Mouse (Mus musculus): ENCODE data around the gene Ncstn. TPM values are rescaled to one million over a fixed set of nuclear protein-coding genes. Genes with fewer than 3 reads are reported as not detected.

Gene Ncstn
- total and polyA plus RNA-seq, 3 experiments = 15.0 to 56.1 (median 24.5) TPM

DNA sequence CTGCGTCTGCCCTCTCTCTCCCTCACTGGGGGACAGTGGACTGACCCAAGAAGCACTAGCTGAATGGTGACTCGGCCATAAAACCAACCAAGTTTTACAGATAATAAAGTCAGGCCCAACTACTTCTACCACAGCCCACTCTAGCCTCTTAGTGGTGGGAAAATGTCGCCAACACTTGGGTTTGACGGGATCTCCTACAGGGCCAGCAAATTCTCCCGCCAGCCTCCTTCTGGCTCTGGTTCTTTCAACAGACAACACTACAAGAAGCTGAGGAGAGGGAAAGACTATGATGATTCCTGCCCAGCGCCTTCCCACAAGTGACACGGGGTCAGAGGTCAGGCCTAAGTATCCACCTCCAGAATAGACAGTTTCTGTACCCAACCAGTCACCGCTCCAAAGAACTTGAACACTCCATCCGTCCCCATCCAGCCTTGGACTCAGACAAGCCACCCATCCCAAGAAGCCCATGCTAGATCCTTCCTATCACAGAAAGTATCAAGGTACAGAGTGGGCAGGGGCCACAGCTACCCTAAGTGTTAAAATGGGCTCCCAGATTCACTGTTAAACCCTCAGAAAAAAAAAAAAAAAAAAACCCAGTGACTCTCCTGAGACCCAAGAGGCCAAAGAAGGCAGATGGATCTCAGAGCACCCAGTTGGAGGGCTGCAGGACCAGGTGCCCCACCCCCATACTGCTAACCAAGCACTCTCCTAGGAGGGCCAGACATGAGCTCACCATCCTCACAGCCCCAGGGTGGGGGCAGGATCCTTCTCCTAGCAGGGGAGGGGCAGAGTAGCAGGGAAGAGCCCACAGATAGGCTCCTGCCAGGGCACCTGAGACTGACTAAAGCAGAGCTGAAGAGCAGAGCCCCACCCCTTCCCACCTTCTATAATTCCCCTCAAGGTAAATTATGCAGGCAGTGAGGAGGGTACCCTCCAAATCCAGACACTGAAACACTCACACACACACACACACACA, 64.0 kb downstream of the Ncstn start:
- peak; percentile 43 for DNase-seq (ENCODE audit: extremely low read depth)
- H3K9me3 ChIP-seq (replicated peaks; ENCODE audit: low read length) = no peaks in the 10 kb centered on the region
- no peak overlapping the region for H3K9ac ChIP-seq (ENCODE audit: insufficient read depth, low read depth)
- H3K4me2 ChIP-seq (ENCODE audit: insufficient read depth, low read depth, poor library complexity, severe bottlenecking) = no peak overlapping the region
- no peak overlapping the region for H3K27ac ChIP-seq (ENCODE audit: insufficient read depth, low read depth)
- peaks cover 11 to 54% of the 10 kb centered on the region in 2 experiments for H3K4me1 ChIP-seq (ENCODE audit: control insufficient read depth in 1 of 2, insufficient read depth in 2 of 2)
- no peaks in the 10 kb centered on the region for H3K27me3 ChIP-seq (replicated peaks)
- H3K36me3 ChIP-seq (replicated peaks in 1 of 2; ENCODE audit: control insufficient read depth in 1 of 2, insufficient read depth in 1 of 2, low read length in 1 of 2) = peaks cover 0 to 26% of the 10 kb centered on the region in 2 experiments
- in situ Hi-C loops (cut with MboI; ENCODE audit: low pct_ligation_motif_present, low pct_unique_long_range_greater_than_20kb, low sequenced_read_pairs) (no loop called here), dilution Hi-C loops (cut with MboI; ENCODE audit: extremely low pct_ligation_motif_present, extremely low pct_unique_long_range_greater_than_20kb, low sequenced_read_pairs) (no loop called here)
- TF ChIP-seq MAX (IDR thresholded peaks at IDR 0.05; ENCODE audit: low read length) = no peak
- peak; percentile 68 for TF ChIP-seq ZNF384 (IDR thresholded peaks at IDR 0.05; ENCODE audit: low read depth, low read length)
- H3K79me2 ChIP-seq (replicated peaks; ENCODE audit: control insufficient read depth, extremely low read depth, insufficient read depth, poor library complexity, severe bottlenecking) = no peaks in the 10 kb centered on the region
- H3K4me3 ChIP-seq (replicated peaks in 1 of 3; ENCODE audit: low read depth in 2 of 3, low read length in 2 of 3, poor library complexity in 1 of 3) = no peak overlapping the region

DNA sequence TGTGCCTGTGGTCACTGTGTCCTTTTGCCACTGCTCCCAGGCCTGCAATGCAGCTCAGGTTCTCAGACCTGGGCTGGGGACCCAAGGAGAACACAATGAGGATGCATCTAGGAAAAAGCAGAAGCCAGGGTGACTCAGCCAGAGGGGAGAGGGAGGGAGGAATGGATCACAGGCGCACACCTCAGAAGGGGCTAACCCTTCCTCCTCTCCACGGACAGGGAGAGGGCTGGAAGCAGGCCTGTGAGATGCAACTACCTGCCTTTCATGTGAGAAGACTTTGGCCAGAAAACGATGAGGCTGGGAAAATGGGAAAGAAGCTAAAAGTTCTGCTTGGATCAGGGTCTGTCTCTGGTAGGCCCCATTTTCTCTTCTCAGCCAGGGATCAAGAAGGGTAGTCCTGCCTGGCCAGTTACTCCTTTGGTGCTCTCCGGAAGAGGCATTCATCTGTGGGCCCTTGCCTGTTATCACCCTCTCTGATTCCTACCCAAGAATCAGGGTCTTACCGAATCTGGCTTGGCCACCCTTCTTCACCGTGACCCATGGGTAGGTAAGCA, 65.0 kb downstream of the Ncstn start:
- H3K4me3 ChIP-seq (replicated peaks in 1 of 3; ENCODE audit: low read depth in 2 of 3, low read length in 2 of 3, poor library complexity in 1 of 3) = no peak overlapping the region
- peaks cover 11 to 52% of the 10 kb centered on the region in 2 experiments for H3K4me1 ChIP-seq (ENCODE audit: control insufficient read depth in 1 of 2, insufficient read depth in 2 of 2)
- no peak for DNase-seq (ENCODE audit: extremely low read depth)
- H3K9ac ChIP-seq (ENCODE audit: insufficient read depth, low read depth) = no peak overlapping the region
- no peak overlapping the region for H3K27ac ChIP-seq (ENCODE audit: insufficient read depth, low read depth)
- no peaks in the 10 kb centered on the region for H3K79me2 ChIP-seq (replicated peaks; ENCODE audit: control insufficient read depth, extremely low read depth, insufficient read depth, poor library complexity, severe bottlenecking)
- in situ Hi-C loops (cut with MboI; ENCODE audit: low pct_ligation_motif_present, low pct_unique_long_range_greater_than_20kb, low sequenced_read_pairs) = no loop called here
- H3K36me3 ChIP-seq (replicated peaks in 1 of 2; ENCODE audit: control insufficient read depth in 1 of 2, insufficient read depth in 1 of 2, low read length in 1 of 2) = peaks cover 0 to 29% of the 10 kb centered on the region in 2 experiments
- H3K27me3 ChIP-seq (replicated peaks) = no peaks in the 10 kb centered on the region
- TF ChIP-seq KAT2A (IDR thresholded peaks at IDR 0.05; ENCODE audit: insufficient replicate concordance, low read length) = no peak
- TF ChIP-seq USF2 (conservative IDR thresholded peaks at IDR 0.05; ENCODE audit: low read depth, low read length) = no peak
- no peak for TF ChIP-seq PAX5 (IDR thresholded peaks at IDR 0.05; ENCODE audit: low read length)
- no peak for TF ChIP-seq GABPA (IDR thresholded peaks at IDR 0.05; ENCODE audit: insufficient replicate concordance, low read depth, low read length)
- no peak for TF ChIP-seq ZC3H11A (IDR thresholded peaks at IDR 0.05; ENCODE audit: low read depth, low read length)
- no peak for TF ChIP-seq RAD21 (IDR thresholded peaks at IDR 0.05; ENCODE audit: low read depth, low read length)
- dilution Hi-C loops (cut with MboI; ENCODE audit: extremely low pct_ligation_motif_present, extremely low pct_unique_long_range_greater_than_20kb, low sequenced_read_pairs) = no loop called here
- no peaks in the 10 kb centered on the region for H3K9me3 ChIP-seq (replicated peaks; ENCODE audit: low read length)
- H3K4me2 ChIP-seq (ENCODE audit: insufficient read depth, low read depth, poor library complexity, severe bottlenecking) = no peak overlapping the region

DNA sequence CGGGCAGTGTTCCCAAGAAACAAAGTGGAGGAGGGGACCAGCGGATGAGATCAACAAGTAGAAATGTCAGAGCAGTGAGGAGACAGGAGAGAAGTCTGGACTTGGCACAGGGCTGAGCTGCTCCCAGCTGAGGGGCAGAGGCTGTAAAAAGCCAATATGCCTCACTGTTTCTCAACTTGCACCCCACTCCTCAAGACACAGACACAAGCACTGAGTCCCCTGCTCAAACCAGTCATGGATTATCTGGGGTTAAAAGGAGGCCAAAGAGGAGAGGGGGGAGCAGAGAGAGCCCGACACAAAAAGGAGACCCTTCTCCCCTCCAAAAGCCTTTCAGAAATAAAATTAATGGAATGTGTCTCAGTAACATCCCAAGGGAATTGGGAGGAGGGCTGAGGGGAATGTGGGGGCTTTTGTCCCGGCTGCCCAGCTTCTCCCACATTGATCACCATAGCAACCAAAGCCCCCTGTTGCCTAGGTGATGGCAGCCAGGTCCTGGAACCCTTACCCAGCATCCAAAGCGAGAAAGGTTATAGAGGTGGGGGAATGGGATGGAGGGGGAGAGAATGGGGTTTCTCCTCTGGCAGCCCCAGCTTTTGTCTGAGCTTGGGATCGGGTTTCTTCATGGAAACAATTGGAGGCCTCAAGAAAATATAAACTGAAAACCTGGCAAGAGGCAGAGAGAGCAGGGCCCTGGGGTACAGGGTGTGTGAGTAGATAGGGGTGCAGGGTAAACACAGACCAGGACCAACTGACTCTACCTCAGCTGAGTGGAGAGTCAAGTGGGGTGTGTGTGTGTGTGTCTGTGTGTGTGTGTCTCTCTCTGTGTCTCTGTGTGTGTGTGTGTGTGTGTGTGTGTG, 65.7 kb downstream of the Ncstn start:
- peaks cover 0 to 30% of the 10 kb centered on the region in 2 experiments for H3K36me3 ChIP-seq (replicated peaks in 1 of 2; ENCODE audit: control insufficient read depth in 1 of 2, insufficient read depth in 1 of 2, low read length in 1 of 2)
- in situ Hi-C loops (cut with MboI; ENCODE audit: low pct_ligation_motif_present, low pct_unique_long_range_greater_than_20kb, low sequenced_read_pairs) (no loop called here), dilution Hi-C loops (cut with MboI; ENCODE audit: extremely low pct_ligation_motif_present, extremely low pct_unique_long_range_greater_than_20kb, low sequenced_read_pairs) (no loop called here)
- H3K27ac ChIP-seq (ENCODE audit: insufficient read depth, low read depth) = no peak overlapping the region
- peaks cover 11 to 47% of the 10 kb centered on the region in 2 experiments for H3K4me1 ChIP-seq (ENCODE audit: control insufficient read depth in 1 of 2, insufficient read depth in 2 of 2)
- H3K9ac ChIP-seq (ENCODE audit: insufficient read depth, low read depth) = no peak overlapping the region
- no peaks in the 10 kb centered on the region for H3K9me3 ChIP-seq (replicated peaks; ENCODE audit: low read length)
- no peak for DNase-seq (ENCODE audit: extremely low read depth)
- no peaks in the 10 kb centered on the region for H3K79me2 ChIP-seq (replicated peaks; ENCODE audit: control insufficient read depth, extremely low read depth, insufficient read depth, poor library complexity, severe bottlenecking)
- TF ChIP-seq CHD2 (IDR thresholded peaks at IDR 0.05; ENCODE audit: low read length) (no peak), SIN3A (IDR thresholded peaks at IDR 0.05; ENCODE audit: low read length) (no peak), USF2 (conservative IDR thresholded peaks at IDR 0.05; ENCODE audit: low read depth, low read length) (no peak), RAD21 (IDR thresholded peaks at IDR 0.05; ENCODE audit: low read depth, low read length) (no peak), IRF4 (IDR thresholded peaks at IDR 0.05; ENCODE audit: low read depth, low read length) (no peak), GABPA (IDR thresholded peaks at IDR 0.05; ENCODE audit: insufficient replicate concordance, low read depth, low read length) (no peak), ZMIZ1 (IDR thresholded peaks at IDR 0.05; ENCODE audit: low read depth, low read length) (no peak), HCFC1 (IDR thresholded peaks at IDR 0.05; ENCODE audit: low read depth, low read length) (no peak), USF1 (IDR thresholded peaks at IDR 0.05; ENCODE audit: low read depth, low read length) (no peak), SMC3 (IDR thresholded peaks at IDR 0.05; ENCODE audit: low read depth, low read length) (no peak), NRF1 (IDR thresholded peaks at IDR 0.05; ENCODE audit: low read depth, low read length) (no peak), CHD1 (IDR thresholded peaks at IDR 0.05; ENCODE audit: low read depth, low read length) (no peak)
- H3K4me2 ChIP-seq (ENCODE audit: insufficient read depth, low read depth, poor library complexity, severe bottlenecking) = no peak overlapping the region
- no peaks in the 10 kb centered on the region for H3K27me3 ChIP-seq (replicated peaks)
- no peak overlapping the region for H3K4me3 ChIP-seq (replicated peaks in 1 of 3; ENCODE audit: low read depth in 2 of 3, low read length in 2 of 3, poor library complexity in 1 of 3)

All from CH12.LX (cell line).